Mouse (Mus musculus) liver, adult 2 months (tissue): ENCODE results near the gene Acad8.

ENCODE experiments used
- CTCF ChIP-seq: fragments of 200-500 bp; IDR thresholded peaks from 2 replicates; pipeline ENCODE4 v1.5.1; 2011; ENCODE audit warnings: low read depth, low read length, control low read depth
- POLR2A ChIP-seq: fragments of 200-500 bp; IDR thresholded peaks from 2 replicates; pipeline ENCODE4 v1.6.1; 2011; ENCODE audit warnings: low read length, control low read depth; ENCODE audit not compliant: insufficient read depth; ENCODE audit errors: extremely low read depth

DNA sequence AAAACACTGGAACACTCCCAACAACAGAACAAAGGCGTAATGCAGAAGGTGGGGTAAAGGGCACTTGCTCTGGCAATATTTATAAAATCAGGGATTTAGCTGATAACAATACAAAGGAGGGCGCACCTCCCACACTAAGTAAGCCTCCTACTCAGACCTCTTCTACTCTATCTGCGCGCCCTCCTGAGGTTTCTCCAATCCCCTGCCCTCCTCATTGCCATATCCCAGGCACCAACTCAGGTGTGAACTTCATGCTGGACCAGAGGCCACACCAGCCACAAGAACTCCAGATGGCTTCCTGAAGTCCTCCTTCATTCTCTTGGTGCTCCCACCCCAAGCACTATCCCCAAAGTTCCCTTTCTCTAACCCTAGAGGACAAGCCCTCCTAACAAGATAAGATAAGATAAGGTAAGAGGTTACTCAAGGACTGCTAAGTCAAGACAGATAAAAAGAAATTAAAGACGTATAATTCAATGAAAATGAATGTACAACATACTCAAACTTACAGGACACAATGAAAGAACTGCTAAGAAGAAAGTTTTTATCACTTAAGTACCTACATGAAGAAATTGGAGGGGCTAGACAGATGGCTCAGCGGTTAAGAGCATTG, 13.6 kb downstream of the Acad8 start:
- TF ChIP-seq POLR2A (no peak), CTCF (no peak)
